Mouse (Mus musculus) liver, adult (tissue): Measurements from ENCODE around the gene Gm29564.
"Not testable (repeated sequence)": the region's sequence is repeated elsewhere in the genome, so short reads cannot be mapped to it uniquely, and the experiment has no call there.

Source experiments
- GATA4 ChIP-seq: IDR thresholded peaks from 2 replicates; pipeline ENCODE4 v1.6.1; 2014; ENCODE audit warnings: mild to moderate bottlenecking, low read length; ENCODE audit not compliant: insufficient replicate concordance

The Gm29564 gene

GRCm38 (mm10) chrY:78212693-78213092 lies at the start of gene Gm29564:
Gene Gm29564 (plus strand): TSS chrY:78212993.
- TF ChIP-seq GATA4, result not testable (repeated sequence)
